In genomic region chr12:76472046-76472445, GRCm38 (mm10) we compare ENCODE assay signal across 9 mouse cellular contexts. TPM values are rescaled to one million over a fixed set of nuclear protein-coding genes. Genes with fewer than 3 reads are reported as not detected.
DNase-seq lines count a peak whose midpoint lies in the region; ATAC-seq and TF ChIP-seq lines count a peak whose summit lies in the region.
"Had no signal": no experiment of that assay in that cellular context is flagged by ENCODE, and none has a peak within 500 bp of the region (broad histone marks: within the 10 kb centered on the region; RNA-seq: fewer than 3 reads in every experiment).

No protein-coding gene starts in this region.

- H3K4me3 ChIP-seq in bone marrow macrophage, adult 2 months (ENCODE audit: insufficient read depth, low read length), result no peak overlapping the region
- H3K4me3 ChIP-seq in embryonic facial prominence, embryonic 14.5 days (ENCODE audit: low read depth, low read length), result no peak overlapping the region
- H3K4me3 ChIP-seq: stomach, embryonic 15.5 days had no signal

- ATAC-seq in embryonic facial prominence, embryonic 14.5 days (ENCODE audit: low read depth), result peak; percentile 56
- ATAC-seq in hematopoietic stem cell, adult 5-6 weeks (replicated peaks in 1 of 2; ENCODE audit: insufficient read depth in 1 of 2, low FRiP score in 2 of 2, low TSS enrichment in 1 of 2, low read depth in 1 of 2, poor library complexity in 2 of 2, severe bottlenecking in 2 of 2), result peak; percentile 53 to 83
- 0 out of 2 replicates have a peak, but pooled peaks have one; percentile 32 for ATAC-seq in megakaryocyte-erythroid progenitor cell, adult 5-6 weeks (replicated peaks; ENCODE audit: low FRiP score, low TSS enrichment, poor library complexity, severe bottlenecking)

- peak; percentile 75 for TF ChIP-seq CTCF in bone marrow macrophage, adult 2 months (IDR thresholded peaks at IDR 0.05; ENCODE audit: low read depth, low read length)

- no peak overlapping the region for H3K27ac ChIP-seq in bone marrow macrophage, adult 2 months (ENCODE audit: insufficient read depth, low read depth, low read length)
- H3K27ac ChIP-seq in embryonic facial prominence, embryonic 14.5 days (replicated peaks; ENCODE audit: low read depth, low read length), result no peak overlapping the region
- H3K27ac ChIP-seq: stomach, embryonic 15.5 days had no signal

- WGBS in embryonic facial prominence, embryonic 14.5 days, result 10% methylated on average over 4 of the region's 4 CpGs

- no peaks in the 10 kb centered on the region for H3K9me3 ChIP-seq in embryonic facial prominence, embryonic 14.5 days (ENCODE audit: control insufficient read depth, low read length)
- H3K9me3 ChIP-seq: stomach, embryonic 15.5 days had no signal

- no peak for TF ChIP-seq POLR2A in bone marrow macrophage, adult 2 months (IDR thresholded peaks at IDR 0.05; ENCODE audit: borderline replicate concordance, low read depth, low read length)

- H3K4me2 ChIP-seq in embryonic facial prominence, embryonic 14.5 days (ENCODE audit: low read depth, low read length), result no peak overlapping the region
- H3K4me2 ChIP-seq: stomach, embryonic 15.5 days had no signal

- peaks cover 12% of the 10 kb centered on the region for H3K4me1 ChIP-seq in bone marrow macrophage, adult 2 months (ENCODE audit: control insufficient read depth, insufficient read depth, low read length)
- no peaks in the 10 kb centered on the region for H3K4me1 ChIP-seq in embryonic facial prominence, embryonic 14.5 days (ENCODE audit: control insufficient read depth, insufficient read depth, low read length)
- H3K4me1 ChIP-seq: stomach, embryonic 15.5 days had no signal

- no peaks in the 10 kb centered on the region for H3K36me3 ChIP-seq in embryonic facial prominence, embryonic 14.5 days (ENCODE audit: control insufficient read depth, insufficient read depth, low read length)
- H3K36me3 ChIP-seq in splenic B cell, adult 2 months (ENCODE audit: control insufficient read depth, insufficient read depth, low read length, poor library complexity, severe bottlenecking), result no peaks in the 10 kb centered on the region
- H3K36me3 ChIP-seq: stomach, embryonic 15.5 days had no signal

- no peak overlapping the region for H3K9ac ChIP-seq in embryonic facial prominence, embryonic 14.5 days (ENCODE audit: low read depth, low read length)
- H3K9ac ChIP-seq: stomach, embryonic 15.5 days had no signal

- DNase-seq in ovary, postnatal 14 days (ENCODE audit: low spot score), result peak; percentile 44
- DNase-seq in ovary, postnatal 10 days (ENCODE audit: low spot score), result no peak
- peak; percentile 74 for DNase-seq in embryonic facial prominence, embryonic 14.5 days (ENCODE audit: low spot score)
- DNase-seq in left cerebral cortex, adult 11 months (ENCODE audit: low spot score), result peak; percentile 42
- DNase-seq in splenic B cell, adult 2 months (ENCODE audit: low read depth, low spot score), result peak; percentile 77

- no peaks in the 10 kb centered on the region for H3K27me3 ChIP-seq in embryonic facial prominence, embryonic 14.5 days (replicated peaks; ENCODE audit: control insufficient read depth, insufficient read depth, low read length)
- no peaks in the 10 kb centered on the region for H3K27me3 ChIP-seq in splenic B cell, adult 2 months (ENCODE audit: control insufficient read depth, insufficient read depth, low read length, poor library complexity, severe bottlenecking)
- H3K27me3 ChIP-seq: stomach, embryonic 15.5 days had no signal

RNA-seq across cellular contexts. Expression of gene Ppp1r36, which starts 54.7 kb away (rescaled TPM):
- not detected in 2 replicates for polyA plus RNA-seq in bone marrow macrophage, adult 2 months (2012; ENCODE audit: insufficient read depth, insufficient read length, missing spikeins)
- 3.3 and 6.2 TPM in 2 replicates for polyA plus RNA-seq in embryonic facial prominence, embryonic 14.5 days (2014; fragmentation: Nextera tagmentation; extraction: Ambion mirVana)
- total RNA-seq in hematopoietic stem cell, adult 5-6 weeks (2017), result 0.94 and 2.5 TPM in 2 replicates
- total RNA-seq in megakaryocyte-erythroid progenitor cell, adult 5-6 weeks (2014; fragmentation: Nextera tagmentation), result not detected in 2 replicates
- total RNA-seq in megakaryocyte-erythroid progenitor cell, adult 5-6 weeks (2017), result not detected in 2 replicates

RNA-seq across cellular contexts. Expression of gene Plekhg3, which starts 58.6 kb away (rescaled TPM):
- polyA plus RNA-seq in bone marrow macrophage, adult 2 months (2012; ENCODE audit: insufficient read depth, insufficient read length, missing spikeins), result 49.6 and 50.4 TPM in 2 replicates
- polyA plus RNA-seq in embryonic facial prominence, embryonic 14.5 days (2014; fragmentation: Nextera tagmentation; extraction: Ambion mirVana), result 6.3 and 7.3 TPM in 2 replicates
- 9.6 and 12.3 TPM in 2 replicates for total RNA-seq in hematopoietic stem cell, adult 5-6 weeks (2017)
- 2.4 and 3.9 TPM in 2 replicates for total RNA-seq in megakaryocyte-erythroid progenitor cell, adult 5-6 weeks (2014; fragmentation: Nextera tagmentation)
- 0.38 and 0.42 TPM in 2 replicates for total RNA-seq in megakaryocyte-erythroid progenitor cell, adult 5-6 weeks (2017)
